Mouse (Mus musculus) bone marrow macrophage, adult 2 months (primary cell): ENCODE measurements around the gene L3hypdh. TPM values are rescaled to one million over a fixed set of nuclear protein-coding genes. Genes with fewer than 3 reads are reported as not detected.
"Not testable (repeated sequence)": the region's sequence is repeated elsewhere in the genome, so short reads cannot be mapped to it uniquely, and the experiment has no call there.

ENCODE experiments used
- H3K27ac ChIP-seq: 2 replicates; pipeline ENCODE4 v1.5.1; 2012; ENCODE audit warnings: low read depth, low read length; ENCODE audit not compliant: insufficient read depth
- H3K4me1 ChIP-seq: 2 replicates; pipeline ENCODE4 v1.6.1; 2012; ENCODE audit warnings: low read length; ENCODE audit not compliant: control insufficient read depth, insufficient read depth
- H3K4me3 ChIP-seq: 2 replicates; pipeline ENCODE4 v1.5.1; 2012; ENCODE audit warnings: mild to moderate bottlenecking, low read length, moderate library complexity; ENCODE audit not compliant: insufficient read depth
- CTCF ChIP-seq: IDR thresholded peaks from 2 replicates; pipeline ENCODE4 v1.5.1; 2012; ENCODE audit warnings: low read depth, mild to moderate bottlenecking, low read length, moderate library complexity
- POLR2A ChIP-seq: IDR thresholded peaks from 2 replicates; pipeline ENCODE4 v1.6.1; 2012; ENCODE audit warnings: mild to moderate bottlenecking, low read depth, low read length, borderline replicate concordance
- polyA plus RNA-seq: library from polyadenylated mRNA; stranded (reverse); fragments of >200 nt; gene quantifications from 2 replicates; pipeline ENCODE4 v1.2.4, GENCODE M21; 2012; ENCODE audit not compliant: missing spikeins, insufficient read depth, insufficient read length

The L3hypdh gene
- polyA plus RNA-seq, 1 experiment = 1.9 TPM

DNA sequence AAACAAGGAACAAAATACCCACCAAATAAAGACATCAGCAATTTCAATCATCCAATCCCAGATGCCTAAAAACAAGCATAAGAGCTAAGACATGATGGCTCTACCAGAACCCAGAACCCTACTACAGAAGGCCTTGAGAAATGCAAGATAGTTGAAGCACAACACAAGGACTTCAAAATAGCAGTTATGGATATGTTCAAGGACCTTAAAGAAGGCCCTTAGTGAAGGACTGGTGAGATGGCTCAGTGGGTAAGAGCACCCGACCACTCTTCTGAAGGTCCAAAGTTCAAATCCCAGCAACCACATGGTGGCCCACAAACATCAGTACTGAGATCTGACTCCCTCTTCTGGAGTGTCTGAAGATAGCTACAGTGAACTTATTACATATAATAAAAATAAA, 27.5 kb downstream of the L3hypdh start:
- TF ChIP-seq POLR2A (no peak), CTCF (no peak)
- no peak overlapping the region for H3K4me3 ChIP-seq
- no peaks in the 10 kb centered on the region for H3K4me1 ChIP-seq
- no peak overlapping the region for H3K27ac ChIP-seq

DNA sequence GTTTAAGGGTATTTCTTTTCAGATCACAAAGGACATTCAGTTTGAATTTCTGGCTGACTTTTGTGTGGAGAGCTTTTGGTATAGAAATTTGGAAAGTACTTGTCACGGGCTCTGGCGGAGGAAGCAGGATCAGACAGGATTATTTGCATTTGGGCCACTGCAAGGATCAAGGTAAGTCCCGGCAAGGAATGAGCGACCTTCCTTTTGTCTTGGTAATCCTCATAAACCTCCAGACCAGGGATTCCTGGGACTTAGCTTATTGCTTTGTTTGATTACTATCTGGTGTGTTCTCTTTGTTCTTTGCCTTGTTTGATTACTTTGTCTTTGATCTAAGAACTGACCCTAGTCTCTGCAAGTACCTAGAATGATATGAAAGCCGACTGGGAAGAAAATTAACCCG, 31.4 kb downstream of the L3hypdh start:
- H3K4me1 ChIP-seq = no peaks in the 10 kb centered on the region
- no peak overlapping the region for H3K4me3 ChIP-seq
- TF ChIP-seq CTCF (no peak), POLR2A (no peak)
- no peak overlapping the region for H3K27ac ChIP-seq

DNA sequence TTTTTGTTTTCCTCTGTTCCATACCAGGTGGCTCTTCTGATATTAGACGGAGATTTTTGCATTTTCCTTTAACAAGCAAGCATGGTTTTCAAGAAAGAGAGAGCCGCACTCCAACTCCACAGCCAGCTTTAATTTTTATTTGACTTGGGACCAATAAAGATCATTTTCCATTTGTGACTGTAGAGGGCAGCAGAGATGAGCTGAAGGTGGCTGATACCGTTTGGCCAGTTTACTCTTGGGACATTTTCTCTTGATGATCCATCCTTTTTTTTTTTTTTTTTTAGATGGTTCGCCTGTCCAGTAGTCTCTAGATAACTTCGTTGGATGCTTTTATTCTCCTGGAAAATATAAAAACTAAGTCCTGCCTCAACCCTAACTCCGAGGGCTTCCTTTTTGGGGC, 31.9 kb downstream of the L3hypdh start:
- Histone ChIP-seq H3K27ac (no peak overlapping the region), H3K4me1 (no peaks in the 10 kb centered on the region), H3K4me3 (no peak overlapping the region)
- TF ChIP-seq CTCF = no peak
- no peak for TF ChIP-seq POLR2A

DNA sequence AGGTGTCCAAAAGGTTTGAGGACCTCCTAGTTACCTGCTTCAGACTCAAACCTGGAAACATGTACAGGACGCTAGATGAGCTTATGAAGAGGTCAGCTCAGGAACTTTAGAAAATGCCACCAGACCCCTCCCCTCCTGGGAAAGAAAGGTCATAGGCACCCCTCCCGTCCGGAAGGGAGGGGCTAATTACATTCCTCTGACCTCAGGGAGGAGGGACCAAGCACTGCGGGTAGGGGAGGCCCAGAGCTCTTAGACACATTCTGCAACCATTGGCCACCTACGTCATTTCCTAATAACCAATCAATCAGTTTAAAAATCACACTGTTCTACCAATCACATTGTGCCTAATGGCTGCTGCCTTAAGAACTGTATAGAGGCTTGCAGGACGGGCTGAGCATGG, 32.7 kb downstream of the L3hypdh start:
- H3K27ac ChIP-seq = no peak overlapping the region
- no peak overlapping the region for H3K4me3 ChIP-seq
- TF ChIP-seq CTCF (no peak), POLR2A (no peak)
- no peaks in the 10 kb centered on the region for H3K4me1 ChIP-seq

DNA sequence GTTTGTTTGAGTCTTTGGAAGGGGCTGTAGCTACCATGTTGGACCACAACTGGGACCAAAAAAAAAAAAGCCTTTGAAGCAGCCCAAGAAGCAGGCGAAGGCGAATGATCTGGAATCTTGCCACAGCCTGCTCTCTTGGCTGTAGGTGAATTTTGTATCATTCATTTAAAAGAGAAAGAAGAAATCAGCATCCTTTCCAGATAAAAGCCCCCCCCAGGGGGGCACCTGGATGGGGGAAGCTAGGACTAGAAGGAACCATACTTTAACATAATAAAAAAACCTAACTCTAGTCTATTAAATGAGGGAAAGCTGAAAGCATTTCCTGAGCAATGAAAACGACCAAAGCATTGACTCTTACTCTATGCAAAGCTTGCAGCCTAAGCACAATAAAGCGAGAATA, 34.4 kb downstream of the L3hypdh start:
- no peaks in the 10 kb centered on the region for H3K4me1 ChIP-seq
- no peak for TF ChIP-seq CTCF
- TF ChIP-seq POLR2A = no peak
- no peak overlapping the region for H3K27ac ChIP-seq
- no peak overlapping the region for H3K4me3 ChIP-seq

DNA sequence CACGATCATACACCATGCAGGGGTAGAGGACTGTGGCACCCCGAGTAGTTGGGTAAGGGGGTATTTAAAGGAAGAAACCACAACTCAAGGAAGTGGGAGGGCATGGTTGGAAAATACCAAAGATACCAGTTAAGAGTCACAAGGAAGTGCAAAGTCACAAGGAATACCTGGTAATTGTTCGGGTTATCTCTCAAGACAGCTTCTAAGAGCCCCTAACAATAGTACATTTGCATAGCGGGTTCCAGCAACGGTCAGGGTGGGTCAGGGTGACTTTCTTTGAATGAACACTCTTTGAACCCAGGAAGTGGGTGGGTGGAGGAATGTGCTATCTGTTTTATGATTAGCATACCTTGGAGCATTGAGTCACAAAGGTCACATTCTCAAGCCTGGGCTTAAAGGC, 35.1 kb downstream of the L3hypdh start:
- not testable (repeated sequence) for H3K4me3 ChIP-seq, H3K4me1 ChIP-seq, H3K27ac ChIP-seq

DNA sequence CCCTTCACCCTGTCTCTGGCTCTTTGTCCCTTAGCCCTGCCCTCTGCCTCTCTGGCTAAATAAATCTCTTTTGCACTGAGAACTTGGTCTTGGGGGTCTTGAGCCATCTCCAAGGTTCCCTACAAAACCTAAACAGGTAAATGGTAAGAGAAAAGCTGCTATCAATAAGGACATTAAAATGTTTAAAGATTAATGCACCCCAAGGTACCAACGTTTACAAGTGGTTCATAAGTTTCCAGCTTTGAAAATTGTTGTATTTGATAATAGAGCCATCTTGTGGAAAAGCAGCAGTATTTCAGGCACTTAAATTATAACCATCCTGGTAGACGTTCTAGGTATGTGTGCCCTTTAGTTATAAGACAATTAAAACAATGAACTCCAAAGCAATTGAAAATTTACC, 37.7 kb downstream of the L3hypdh start:
- Histone ChIP-seq H3K4me3 (no peak overlapping the region), H3K27ac (no peak overlapping the region), H3K4me1 (no peaks in the 10 kb centered on the region)
- TF ChIP-seq CTCF (no peak), POLR2A (no peak)

DNA sequence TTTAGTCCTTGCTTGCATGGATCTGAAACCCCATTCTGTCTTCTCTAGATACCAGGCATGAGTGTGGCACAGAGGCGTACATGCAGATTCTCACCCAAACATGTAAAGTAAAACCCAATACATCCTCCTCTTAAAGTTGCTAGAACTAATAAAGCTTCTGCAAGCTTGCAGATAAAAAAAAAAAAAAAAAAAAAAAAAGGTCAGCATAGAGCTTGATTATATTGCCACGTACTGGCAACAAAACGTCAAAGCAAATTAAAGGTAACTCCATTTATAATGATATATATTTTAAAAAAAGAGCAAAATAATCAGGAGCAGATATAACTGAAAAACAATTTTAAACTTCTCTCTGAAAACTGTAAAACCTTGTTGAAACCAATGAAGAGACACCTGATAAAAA, 44.0 kb downstream of the L3hypdh start:
- Histone ChIP-seq H3K4me1 (no peaks in the 10 kb centered on the region), H3K4me3 (no peak overlapping the region), H3K27ac (no peak overlapping the region)
- TF ChIP-seq CTCF = no peak
- TF ChIP-seq POLR2A = no peak

DNA sequence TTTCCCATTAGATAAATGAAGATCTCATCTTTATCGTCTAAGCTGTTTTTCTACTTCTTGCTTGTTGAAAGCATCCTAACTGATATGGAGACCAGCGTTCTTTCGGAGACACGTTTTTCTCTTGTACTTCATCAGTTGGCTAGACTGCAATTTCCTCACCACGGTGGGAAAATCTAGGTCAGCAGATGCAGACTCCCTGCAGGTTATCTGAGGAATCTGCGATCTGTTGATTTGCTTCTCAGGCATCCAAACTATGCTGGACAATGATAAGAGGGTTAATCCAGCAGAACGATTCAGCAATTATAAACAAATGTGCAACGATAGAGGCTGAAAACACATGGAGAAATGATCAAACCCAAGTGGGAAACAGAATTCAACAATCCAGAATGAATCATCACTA, 45.7 kb downstream of the L3hypdh start:
- no peaks in the 10 kb centered on the region for H3K4me1 ChIP-seq
- TF ChIP-seq POLR2A = no peak
- no peak for TF ChIP-seq CTCF
- no peak overlapping the region for H3K4me3 ChIP-seq
- H3K27ac ChIP-seq = no peak overlapping the region

DNA sequence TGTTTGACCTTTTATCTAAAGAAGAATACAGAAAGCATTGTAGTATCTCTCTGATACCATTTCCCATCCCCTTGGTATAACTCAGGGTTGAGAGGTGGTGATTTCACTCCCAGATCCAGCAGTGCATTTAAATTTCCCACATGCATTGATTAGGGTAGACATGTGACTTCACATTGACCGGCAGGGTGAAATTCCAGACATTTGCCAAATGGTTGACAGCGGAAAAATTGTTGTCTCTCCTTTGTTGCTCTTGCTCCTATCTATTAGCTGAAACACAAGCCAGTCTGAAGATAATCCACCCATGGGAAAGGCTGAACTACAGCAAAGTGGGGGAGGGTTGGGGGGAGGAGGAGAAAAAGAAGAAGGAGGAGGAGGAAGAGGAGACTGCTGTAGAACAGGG, 46.4 kb downstream of the L3hypdh start:
- Histone ChIP-seq H3K4me1 (no peaks in the 10 kb centered on the region), H3K27ac (no peak overlapping the region), H3K4me3 (no peak overlapping the region)
- no peak for TF ChIP-seq CTCF
- no peak for TF ChIP-seq POLR2A

DNA sequence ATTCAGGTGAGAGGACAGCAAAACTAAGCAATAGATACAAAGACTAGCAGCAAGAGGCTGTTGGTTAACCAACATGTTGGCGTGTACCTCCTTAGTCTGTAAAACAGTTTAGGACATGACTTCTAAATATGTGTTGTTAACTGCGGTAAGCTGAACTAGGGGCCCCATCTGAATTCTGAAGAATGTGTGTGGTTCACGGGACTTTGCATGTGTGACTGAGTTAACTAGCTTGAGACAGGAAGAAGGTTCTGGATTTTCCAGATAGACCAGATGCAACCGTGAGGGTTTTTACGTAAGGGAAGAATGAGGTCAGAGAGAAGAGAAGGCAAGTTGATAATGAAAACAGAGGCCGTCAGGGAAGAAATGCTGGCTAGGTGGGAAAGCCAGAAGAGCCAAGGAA, 48.2 kb downstream of the L3hypdh start:
- H3K4me1 ChIP-seq = no peaks in the 10 kb centered on the region
- no peak overlapping the region for H3K4me3 ChIP-seq
- TF ChIP-seq CTCF = no peak
- no peak overlapping the region for H3K27ac ChIP-seq
